Mouse (Mus musculus) CD8-positive naive resting alpha-beta T cell, adult 2 months (primary cell): Measurements from ENCODE around the gene Ric8a.
A peak's percentile ranks its signal among the peaks of the same experiment; 100 is the strongest.

ENCODE experiments used
- DNase-seq, 2 experiments: peaks; one replicate each; pipeline ENCODE4 v3.0.0; 2022; ENCODE audit warnings: low read depth in 2 of 2, low spot score in 2 of 2

Gene Ric8a

DNA sequence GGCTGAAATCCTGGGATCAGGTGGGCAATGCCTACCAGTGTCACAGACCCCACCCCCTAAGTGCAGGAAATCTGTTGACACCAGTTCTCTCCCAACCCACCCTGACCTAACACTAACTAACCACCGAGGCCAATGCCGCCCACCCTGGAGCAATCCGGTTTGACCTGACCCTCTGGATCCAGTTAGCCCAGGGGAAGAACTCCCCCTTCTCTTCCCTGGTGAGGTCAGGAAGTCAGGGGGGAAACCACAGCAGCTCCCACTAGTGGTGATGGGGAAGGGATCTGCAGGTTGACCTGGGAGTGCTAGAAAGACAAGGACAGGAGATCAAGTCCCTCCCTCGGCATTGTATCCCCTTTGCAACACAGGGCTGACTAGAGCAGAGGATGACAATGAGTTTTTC lies 11.1 kb upstream of the Ric8a start:
- DNase-seq, result no peak

DNA sequence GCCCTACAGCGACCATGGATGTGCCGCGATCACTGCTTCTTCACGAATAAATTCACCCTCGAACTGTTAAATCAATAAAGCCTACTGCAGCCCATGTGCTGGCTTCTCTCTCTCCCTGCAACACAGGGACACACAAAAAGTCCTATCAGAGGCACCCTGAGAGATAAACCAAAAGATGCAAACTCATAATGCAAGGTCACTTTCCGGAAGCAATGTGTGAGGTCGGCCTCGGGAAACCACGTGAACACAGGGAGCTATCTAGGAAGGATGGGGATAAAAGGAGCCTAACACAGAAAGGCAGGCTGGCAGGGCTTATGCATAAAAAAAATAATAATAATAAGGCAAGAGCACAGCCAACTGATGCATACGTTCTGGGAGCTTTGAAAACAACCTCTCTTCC lies 10.1 kb upstream of the Ric8a start:
- DNase-seq, result no peak

DNA sequence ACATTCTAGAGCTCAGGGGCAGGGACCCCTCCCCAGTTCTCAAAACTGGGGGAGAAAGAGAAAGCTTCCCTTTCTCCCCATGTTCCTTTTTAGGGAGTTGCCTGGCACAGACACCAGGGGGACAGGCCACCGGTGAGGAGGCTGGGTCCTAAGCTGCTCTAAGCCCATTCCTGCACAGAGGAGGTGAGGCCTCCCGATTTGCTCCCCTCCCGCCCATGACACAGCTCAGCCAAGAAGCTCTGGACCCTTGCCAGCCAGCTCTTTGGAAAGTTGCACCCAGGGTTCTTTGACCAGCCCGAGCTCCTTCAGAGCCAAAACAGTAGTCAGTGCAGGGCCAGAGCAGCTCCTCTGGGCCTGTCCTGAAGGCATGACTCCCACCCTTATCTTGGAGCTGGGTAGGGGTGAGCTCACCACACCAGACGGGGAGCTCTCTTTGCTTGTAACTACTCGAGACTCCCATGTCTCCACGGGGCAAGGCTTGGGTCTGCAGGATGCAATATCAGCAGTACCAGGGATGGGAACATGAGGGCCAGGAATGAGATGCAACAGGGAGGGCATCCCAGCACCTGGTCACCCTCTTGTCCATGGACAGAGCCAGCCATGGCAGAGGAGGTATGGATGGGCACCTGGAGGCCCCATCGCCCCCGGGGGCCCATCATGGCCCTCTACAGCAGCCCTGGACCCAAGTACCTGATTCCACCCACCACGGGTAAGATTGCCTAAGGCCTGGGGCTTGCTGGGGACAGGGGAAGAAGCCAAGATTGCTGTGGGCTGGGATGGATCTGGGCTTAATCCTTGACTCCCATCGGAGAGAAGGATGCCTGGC lies 8.8 kb upstream of the Ric8a start, which contains the start of gene Odf3:
TSS of gene Odf3 (plus strand) at position 51 of the 826 bp plus-strand sequence.
- DNase-seq, result no peak

DNA sequence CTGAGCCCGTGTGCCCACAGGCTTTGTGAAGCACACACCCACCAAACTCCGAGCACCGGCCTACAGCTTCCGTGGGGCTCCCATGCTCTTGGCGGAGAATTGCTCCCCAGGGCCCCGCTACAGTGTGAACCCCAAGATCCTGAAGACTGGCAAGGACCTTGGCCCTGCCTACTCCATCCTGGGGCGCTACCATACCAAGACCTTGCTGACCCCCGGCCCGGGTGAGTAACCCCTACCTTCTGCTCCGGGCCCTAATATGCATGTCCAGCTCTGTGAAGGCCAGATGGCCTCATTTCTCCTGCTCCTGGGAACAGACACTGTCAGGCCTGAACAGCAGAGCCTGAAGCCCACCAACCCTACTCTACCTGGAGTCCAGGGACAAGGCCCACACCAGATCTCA lies 8.2 kb upstream of the Ric8a start:
- no peak for DNase-seq

DNA sequence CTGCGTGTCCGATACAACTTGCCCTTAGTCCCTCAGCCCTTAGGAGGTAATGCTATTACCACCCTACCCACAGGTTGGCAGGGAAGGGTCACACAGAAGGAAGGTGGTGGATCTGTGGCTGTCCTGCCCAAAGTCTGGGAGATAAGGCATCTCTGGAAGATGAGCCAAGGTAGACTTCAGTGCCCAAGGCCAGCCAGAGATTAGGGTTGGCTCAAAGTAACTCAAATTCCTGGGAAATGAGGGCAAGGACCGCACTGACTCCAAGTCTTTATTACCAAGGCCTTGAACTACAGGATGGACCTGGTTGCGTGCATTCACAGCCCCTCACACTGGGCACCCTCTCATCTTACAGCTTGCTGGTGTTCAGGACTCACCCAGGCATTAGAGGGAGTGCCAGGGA lies 4.8 kb upstream of the Ric8a start:
- no peak for DNase-seq

DNA sequence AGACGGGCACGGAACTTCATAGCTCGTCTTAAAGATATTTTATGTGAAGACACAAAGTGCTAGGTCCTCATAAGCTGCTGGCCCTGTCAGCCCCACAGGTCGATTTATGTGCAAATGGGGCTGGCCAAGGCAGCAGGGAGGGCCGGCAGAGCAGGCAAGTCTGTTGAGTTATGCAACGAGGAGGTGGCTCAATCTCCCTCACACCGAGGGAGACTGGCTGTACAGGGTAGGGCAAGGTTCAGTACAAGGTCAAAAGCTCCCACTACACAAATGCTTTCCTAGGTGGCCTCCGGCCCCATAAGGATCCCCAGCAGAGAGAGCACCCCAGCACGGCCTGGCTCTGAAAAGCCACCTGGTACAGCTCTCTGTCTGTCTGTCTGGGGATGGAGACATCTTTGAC lies 3.4 kb upstream of the Ric8a start:
- DNase-seq, result no peak

DNA sequence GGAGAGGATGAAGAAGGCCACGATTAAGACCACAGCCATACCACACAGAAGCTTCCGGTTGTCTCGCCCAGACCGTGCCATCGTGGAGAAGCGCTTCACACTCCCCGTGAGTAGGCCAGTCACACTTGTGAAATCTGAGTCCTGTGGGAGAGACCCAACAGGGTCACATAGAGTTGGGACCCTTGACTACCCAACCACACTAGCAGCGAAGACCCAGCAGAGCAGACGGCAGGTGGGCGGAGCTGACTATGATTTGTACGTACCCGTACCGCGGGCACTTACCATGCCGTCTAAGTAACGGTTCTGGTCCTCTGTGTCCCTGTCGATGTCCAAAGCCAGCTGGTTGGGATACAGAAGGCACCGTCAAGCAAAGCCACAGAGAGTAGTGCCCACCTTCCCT lies 2.3 kb upstream of the Ric8a start:
- DNase-seq, result no peak

DNA sequence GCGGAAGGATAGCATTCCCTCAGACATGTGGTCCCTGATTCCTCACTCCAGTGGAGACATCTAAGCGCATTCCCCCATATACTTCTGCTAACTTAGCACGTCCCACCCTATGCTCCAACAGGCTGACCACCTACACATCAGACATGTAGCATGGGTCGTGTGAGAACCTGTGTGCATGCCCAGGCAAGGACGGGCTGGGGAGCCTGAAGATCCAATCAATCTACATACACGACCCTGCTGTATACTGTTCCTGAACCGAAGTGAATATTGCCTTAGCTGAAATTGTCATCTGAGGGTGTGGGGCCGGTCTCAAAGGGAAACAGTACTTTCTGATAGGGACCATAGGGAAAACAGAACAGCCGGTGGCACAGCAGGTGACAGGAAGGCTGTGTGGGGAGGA lies 1.6 kb upstream of the Ric8a start:
- no peak for DNase-seq

DNA sequence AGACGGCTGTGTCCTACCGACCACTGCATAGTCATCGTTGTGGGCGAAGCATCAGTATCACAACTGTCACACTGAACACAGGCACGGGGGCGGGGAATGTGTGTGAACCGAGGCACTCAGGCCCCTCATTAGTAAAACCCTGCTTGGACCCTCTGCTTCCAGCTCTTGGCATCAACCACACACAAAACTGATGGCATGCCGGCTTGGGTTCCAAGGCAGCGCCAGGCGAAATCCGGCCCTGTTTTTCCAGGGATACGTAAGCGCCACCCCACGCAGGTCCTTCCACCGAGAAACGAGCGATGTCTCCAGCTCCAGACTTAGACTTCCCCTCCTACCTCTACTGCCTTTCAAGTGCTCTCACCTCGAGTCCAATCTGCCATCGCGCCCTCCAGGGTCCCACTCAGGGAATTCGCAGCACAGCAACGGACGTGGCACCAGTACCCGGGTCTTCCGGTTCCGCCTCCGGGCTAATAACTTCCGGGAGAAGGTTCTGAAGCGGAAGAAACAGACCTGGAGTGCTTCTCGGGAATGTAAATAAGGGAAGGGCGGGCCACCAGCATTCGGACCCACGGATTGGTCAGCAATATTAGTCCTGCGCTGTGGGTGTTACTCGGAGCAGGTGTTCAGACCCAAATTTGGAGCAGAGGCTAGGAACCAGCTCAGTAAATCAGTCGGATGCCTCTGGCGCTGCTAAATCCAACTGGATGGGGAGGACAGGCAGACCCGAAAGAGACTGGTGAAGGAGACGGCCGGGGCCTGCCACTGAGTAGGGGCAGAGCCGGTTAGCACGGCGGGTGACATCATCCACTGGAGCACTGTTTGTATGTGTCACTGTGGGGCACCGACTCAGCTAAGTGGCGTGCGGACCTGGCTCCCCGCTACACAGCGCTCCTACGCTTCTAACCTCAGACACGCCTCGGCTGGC lies 635 bp upstream of the Ric8a start, which contains the start of gene Gm45785:
TSS of gene Gm45785 (minus strand) at position 472 of the 925 bp plus-strand sequence.
- peak; percentile 63 to 64 for DNase-seq

DNA sequence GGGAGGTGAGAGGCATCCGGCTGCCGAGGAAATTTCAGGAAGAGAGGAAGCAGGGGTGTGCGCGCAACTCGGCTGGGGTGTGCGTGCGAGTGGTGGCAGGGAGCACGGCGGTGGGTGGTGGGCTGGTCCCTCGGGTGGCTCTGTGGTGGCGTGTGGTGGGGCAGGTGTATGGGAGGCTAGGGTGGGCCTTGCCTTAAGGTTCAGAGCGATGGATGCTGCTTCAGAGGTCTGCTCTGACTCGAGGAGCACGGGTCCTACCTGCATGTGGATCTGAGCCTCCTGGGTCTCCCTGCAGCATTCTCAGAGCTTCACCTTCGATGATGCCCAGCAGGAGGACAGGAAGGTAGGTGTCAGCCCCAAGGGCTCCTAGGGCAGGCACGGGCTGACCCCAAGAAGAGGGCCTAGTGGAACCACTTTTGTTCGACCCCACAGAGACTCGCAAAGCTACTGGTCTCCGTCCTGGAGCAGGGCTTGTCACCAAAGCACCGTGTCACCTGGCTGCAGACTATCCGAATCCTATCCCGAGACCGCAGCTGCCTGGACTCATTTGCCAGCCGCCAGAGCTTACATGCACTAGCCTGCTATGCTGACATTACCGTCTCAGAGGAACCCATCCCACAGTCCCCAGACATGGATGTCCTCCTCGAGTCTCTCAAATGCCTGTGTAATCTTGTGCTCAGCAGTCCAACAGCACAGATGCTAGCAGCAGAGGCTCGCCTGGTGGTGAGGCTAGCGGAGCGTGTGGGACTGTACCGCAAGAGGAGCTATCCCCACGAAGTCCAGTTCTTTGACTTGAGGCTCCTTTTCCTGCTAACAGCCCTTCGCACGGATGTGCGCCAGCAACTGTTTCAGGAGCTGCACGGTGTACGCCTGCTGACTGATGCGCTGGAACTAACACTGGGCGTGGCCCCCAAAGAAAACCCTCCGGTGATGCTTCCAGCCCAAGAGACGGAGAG lies 1.1 kb downstream of the Ric8a start, which contains the start of gene Bet1l:
TSS of gene Bet1l (minus strand) at position 28 of the 956 bp plus-strand sequence.
- DNase-seq, result no peak

DNA sequence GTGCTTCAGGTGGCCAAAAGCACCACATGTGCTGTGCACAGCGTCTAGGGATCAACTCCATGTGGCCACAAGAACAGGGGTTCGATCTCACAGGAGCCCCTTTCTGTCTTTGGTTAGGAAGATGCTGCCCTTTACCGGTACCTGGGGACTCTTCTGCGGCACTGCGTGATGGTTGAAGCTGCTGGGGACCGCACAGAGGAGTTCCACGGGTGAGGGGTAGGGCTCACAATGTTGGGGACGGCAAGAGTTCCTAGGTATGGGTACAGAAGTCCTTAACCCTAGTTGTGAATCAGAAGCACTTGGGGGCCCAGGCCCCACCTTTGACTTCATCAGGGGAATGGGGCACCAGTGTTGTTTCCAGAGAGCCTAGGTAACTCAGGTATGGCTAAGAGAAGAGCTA lies 2.0 kb downstream of the Ric8a start:
- no peak for DNase-seq

DNA sequence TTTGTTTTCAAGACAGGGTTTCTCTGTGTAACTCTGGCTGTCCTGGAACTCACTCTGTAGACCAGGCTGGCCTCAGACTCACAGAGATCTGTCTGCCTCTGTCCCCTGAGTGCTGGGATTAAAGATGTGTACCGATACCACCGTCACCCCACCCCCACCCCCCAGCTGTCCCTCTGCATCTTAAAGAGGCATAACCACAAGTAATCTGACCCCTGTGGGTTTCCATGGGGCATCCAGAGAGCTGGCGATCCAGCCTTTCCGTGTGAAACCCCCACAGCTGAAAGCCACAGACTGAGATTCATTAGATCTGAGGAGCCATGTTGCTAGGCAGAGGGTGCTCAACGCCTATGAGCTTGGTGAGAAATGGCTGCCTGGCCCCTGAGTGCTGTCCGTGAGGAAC lies 3.2 kb downstream of the Ric8a start:
- no peak for DNase-seq

DNA sequence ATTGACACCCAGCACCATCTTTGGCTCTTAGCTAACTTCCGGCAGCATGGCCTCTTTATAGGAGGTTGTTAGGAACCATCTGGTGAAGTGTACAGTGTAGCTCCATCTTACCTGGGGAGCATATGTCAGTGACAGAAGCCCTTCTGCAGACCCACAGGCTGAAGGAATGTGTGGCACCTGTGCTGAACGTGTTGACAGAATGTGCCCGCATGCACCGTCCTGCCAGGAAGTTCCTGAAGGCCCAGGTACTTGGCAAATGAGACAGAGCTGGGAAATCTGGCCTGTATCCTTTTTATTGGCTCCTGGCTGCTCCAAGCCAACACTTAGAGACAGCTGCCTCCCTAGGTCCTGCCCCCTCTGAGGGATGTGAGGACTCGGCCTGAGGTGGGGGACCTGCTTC lies 4.0 kb downstream of the Ric8a start:
- DNase-seq, result no peak

DNA sequence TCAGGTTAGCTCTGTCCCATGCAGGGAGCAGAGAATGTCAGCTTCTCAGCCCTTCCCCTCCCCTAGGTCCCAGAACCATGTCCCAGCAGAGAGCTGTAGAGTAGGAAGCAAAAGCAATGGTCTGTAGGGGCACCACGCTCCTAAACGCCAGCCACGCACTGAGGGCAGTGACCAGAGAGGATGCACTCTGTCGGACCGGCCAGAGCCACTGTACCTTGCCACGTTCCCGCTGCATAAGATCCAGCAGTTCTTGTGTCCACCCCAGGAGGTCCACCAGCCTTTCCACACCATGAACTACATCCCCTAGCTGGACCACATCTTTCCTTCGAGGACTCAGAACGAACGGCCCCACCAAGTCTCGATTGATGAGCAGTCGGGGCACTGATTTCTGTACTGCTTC lies 8.0 kb downstream of the Ric8a start:
- DNase-seq, result no peak

DNA sequence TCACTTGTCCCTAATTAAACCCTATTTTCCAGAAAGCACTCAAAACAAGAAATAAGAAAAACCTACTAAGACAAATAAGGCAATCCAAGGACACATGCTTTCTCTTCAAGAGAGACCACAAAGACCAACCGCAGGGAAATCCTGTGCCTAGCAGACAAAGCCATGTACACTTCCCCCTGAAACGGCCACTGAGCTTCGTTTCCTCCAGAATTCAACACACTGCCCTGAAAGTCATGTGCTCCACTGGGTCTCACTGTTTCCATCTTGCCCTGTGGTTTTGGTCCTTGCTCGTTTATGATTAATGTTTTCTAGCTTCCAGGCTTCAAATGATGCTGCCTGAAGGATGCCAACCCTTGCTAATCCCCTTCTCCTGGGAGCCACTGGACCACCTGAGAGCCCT lies 17.5 kb downstream of the Ric8a start:
- DNase-seq, result no peak

DNA sequence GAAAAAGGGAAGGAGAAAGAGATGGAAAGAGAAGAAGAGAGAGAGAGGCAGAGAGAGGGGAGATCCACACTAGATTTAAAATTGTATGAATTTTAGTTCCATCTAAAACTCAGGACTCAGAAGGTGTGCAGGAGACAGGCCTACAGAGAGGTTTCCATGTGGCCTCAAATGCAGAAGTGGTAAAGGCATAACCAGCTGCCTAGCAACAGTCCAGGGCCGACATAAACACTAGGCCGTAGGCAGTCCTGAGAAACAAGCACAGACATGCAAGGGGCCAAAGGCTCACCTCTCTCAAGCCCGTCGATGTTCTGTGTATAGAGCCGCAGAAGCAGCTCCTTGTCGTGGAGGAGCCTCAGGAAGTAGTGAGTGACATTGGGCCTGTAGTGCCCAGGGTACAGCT lies 20.6 kb downstream of the Ric8a start:
- DNase-seq, result no peak

DNA sequence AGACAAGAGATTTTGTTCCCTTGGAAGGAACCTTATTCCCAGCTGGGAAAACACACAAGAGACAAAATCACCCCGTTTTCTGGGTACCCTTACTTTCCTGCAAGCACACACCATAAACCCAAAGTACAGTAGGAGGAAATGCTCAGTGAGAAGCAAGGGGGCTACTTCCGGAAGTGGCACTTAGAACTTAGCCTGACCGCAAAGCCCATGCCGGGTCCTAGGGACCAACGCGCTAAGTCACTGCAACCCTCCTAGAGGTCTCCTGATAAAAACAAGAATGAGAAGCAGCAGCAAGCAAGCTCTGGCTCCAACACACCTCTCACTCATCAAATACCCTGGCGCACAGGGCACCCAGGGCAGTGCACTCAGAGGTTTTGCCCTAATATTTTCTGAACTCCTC lies 22.6 kb downstream of the Ric8a start:
- DNase-seq, result no peak

DNA sequence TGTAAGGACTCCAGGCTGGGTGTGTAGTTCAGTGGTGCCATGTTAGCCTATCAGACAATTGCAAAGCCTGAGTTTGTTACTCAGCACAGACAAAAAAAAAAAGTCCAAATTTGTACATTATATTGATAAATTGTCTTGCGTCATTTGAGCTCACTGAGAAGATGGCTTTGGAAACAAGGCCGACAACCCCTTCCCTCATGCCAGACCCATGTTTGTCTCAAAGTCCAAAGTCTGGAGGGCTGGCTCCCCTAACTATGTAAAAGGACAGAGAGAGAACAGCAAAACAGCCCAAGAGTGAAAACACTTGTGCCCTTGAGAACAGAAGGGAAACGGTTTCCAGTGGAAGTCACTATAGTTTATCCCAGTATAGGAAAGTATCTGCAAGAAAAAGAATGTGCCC lies 23.7 kb downstream of the Ric8a start:
- no peak for DNase-seq

DNA sequence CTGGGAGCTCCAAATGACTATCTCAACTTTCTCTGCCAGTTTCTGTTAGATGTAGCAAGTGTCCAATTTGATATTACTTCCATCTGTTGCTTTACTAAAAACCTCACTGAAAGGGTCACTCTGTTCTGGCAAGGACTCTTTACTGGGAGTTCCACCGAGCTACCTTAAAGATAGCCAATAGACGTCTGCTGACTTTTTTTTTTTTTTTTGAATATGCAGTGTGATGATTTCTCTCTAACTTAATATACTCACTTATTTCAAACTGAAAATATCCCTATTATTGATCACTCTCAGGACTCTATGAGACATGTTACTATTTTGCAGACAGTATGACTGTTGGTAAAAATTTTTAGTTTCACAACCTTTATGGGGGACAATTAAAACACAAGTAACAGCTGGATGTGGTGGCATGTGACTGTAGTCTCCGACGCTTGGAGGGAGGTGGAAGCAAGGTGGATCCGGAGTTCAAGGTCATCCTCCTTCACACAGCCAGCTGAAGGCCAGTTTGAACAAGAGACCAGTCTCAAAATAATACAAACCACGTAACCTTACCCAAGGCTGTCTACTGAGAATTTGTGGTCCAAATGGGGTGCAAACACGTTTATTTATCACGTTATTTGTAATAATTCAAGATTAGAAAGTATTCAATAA lies 24.2 kb downstream of the Ric8a start:
- no peak for DNase-seq

DNA sequence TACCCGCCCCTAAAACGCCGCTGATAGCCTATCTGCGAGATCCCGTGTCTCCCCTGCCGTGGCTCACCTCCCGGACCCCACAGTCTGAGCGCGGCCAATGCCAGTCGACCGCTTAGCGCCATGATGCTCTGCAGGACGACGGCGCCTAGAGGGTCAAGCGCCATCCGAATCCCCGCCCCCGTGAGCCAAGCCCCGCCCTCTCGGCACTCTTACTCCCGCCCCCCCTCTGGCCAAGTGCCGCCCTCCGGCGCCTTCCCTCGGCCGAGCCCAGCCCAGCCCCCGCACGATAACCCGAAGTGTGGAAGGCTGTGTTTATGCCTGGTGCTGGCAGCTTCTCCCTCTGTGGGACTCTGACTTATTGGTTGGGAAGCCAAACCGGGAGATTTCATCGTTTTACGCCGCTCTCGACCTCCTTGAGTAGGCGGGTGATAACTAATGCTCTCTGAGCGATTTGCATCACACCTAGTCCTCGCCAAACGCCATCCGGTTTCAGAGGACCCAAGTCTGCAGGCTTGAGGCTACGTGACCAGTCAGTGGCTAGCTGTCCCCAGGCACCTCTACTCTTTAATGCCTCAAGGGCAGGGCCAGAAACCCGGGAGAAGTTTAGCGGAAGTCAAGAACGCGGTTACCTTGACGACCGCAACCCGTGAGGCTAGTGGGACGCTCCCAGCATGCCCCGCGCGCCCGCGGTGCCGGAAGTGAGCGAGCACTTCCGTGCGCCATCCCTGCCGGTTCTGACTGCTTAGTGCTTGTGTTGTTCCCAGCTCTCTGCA lies 25.1 kb downstream of the Ric8a start, which contains the start of the genes Psmd13 and Sirt3:
TSS of gene Psmd13 (plus strand) at position 273 of the 773 bp plus-strand sequence.
TSS of gene Sirt3 (minus strand) at position 614 of the 773 bp plus-strand sequence.
- peak; percentile 85 to 89 for DNase-seq
